Mouse (Mus musculus): ENCODE measurements around the gene H2bfm. TPM values are rescaled to one million over a fixed set of nuclear protein-coding genes. Genes with fewer than 3 reads are reported as not detected.

H2bfm gene
- polyA plus RNA-seq, 1 experiment from 2014 or later: not detected

Other genes starting within 250 kb of the H2bfm start
- 19.6 and 21.7 TPM in 2 replicates for gene Tceal1, start 219.3 kb upstream of the H2bfm start, polyA plus RNA-seq (2015; fragmentation: Nextera tagmentation; extraction: Ambion mirVana)
- gene Morf4l2, start 183.6 kb upstream of the H2bfm start, polyA plus RNA-seq (2015; fragmentation: Nextera tagmentation; extraction: Ambion mirVana): 540 and 559 TPM in 2 replicates
- gene Glra4, start 147.2 kb upstream of the H2bfm start, polyA plus RNA-seq (2015; fragmentation: Nextera tagmentation; extraction: Ambion mirVana): not detected in 2 replicates
- gene Plp1, start 104.7 kb upstream of the H2bfm start, polyA plus RNA-seq (2015; fragmentation: Nextera tagmentation; extraction: Ambion mirVana): 15.6 and 19.0 TPM in 2 replicates
- 15.1 and 16.1 TPM in 2 replicates for gene Rab9b, start 58.6 kb upstream of the H2bfm start, polyA plus RNA-seq (2015; fragmentation: Nextera tagmentation; extraction: Ambion mirVana)
- gene Tmsb15b2, start 48.2 kb downstream of the H2bfm start, polyA plus RNA-seq (2015; fragmentation: Nextera tagmentation; extraction: Ambion mirVana): 110 and 120 TPM in 2 replicates
- gene Tmsb15l, start 49.5 kb downstream of the H2bfm start, polyA plus RNA-seq (2015; fragmentation: Nextera tagmentation; extraction: Ambion mirVana): 10.9 and 13.9 TPM in 2 replicates
- gene Tmsb15b1, start 49.5 kb downstream of the H2bfm start, polyA plus RNA-seq (2015; fragmentation: Nextera tagmentation; extraction: Ambion mirVana): 38.3 and 46.4 TPM in 2 replicates
- 264 and 268 TPM in 2 replicates for gene Zcchc18, start 65.8 kb downstream of the H2bfm start, polyA plus RNA-seq (2015; fragmentation: Nextera tagmentation; extraction: Ambion mirVana)
- gene Slc25a53, start 111.0 kb downstream of the H2bfm start, polyA plus RNA-seq (2015; fragmentation: Nextera tagmentation; extraction: Ambion mirVana): 15.9 and 18.6 TPM in 2 replicates
- gene Fam199x, start 122.3 kb downstream of the H2bfm start, polyA plus RNA-seq (2015; fragmentation: Nextera tagmentation; extraction: Ambion mirVana): 7.5 and 7.6 TPM in 2 replicates
- gene Esx1, start 194.8 kb downstream of the H2bfm start, polyA plus RNA-seq (2015; fragmentation: Nextera tagmentation; extraction: Ambion mirVana): not detected in 2 replicates

All from hindbrain, embryonic 13.5 days (tissue).